Mouse (Mus musculus): Measurements from ENCODE around the gene Oas1f. TPM values are rescaled to one million over a fixed set of nuclear protein-coding genes. Genes with fewer than 3 reads are reported as not detected.
A peak's percentile ranks its signal among the peaks of the same experiment; 100 is the strongest.
"Not testable (repeated sequence)": the region's sequence is repeated elsewhere in the genome, so short reads cannot be mapped to it uniquely, and the experiment has no call there.

The Oas1f gene
- not detected in 2 replicates for polyA plus RNA-seq (2014; fragmentation: Nextera tagmentation; extraction: Ambion mirVana)

- H3K9ac ChIP-seq (ENCODE audit: low read depth, low read length): no peak within 1 kb of the TSS
- WGBS: 69% methylated on average over 4 of the region's 4 CpGs
Measured at GRCm38 (mm10) chr5:120847067-120847466, at the start of gene Oas1f. TSS of gene Oas1f (plus strand) at chr5:120847367.

GRCm38 (mm10) chr5:120798147-120798546 is 49.0 kb upstream of the Oas1f start:
- H3K27ac ChIP-seq (ENCODE audit: low read depth, low read length); H3K4me3 ChIP-seq (ENCODE audit: low read depth, low read length); DNase-seq (ENCODE audit: low spot score); H3K9me3 ChIP-seq (ENCODE audit: control insufficient read depth, low read length); H3K9ac ChIP-seq (ENCODE audit: low read depth, low read length); H3K27me3 ChIP-seq (replicated peaks; ENCODE audit: control insufficient read depth, insufficient read depth, low read length); H3K4me2 ChIP-seq; H3K36me3 ChIP-seq (ENCODE audit: control insufficient read depth, insufficient read depth, low read length); ATAC-seq (replicated peaks; ENCODE audit: low FRiP score); H3K4me1 ChIP-seq (replicated peaks; ENCODE audit: control insufficient read depth, insufficient read depth, low read length): not testable (repeated sequence)
- 69% methylated on average over 5 of the region's 5 CpGs for WGBS

More at GRCm38 (mm10) chr5:120847067-120847466, at the start of gene Oas1f:
- no peak within 1 kb of the TSS for H3K27ac ChIP-seq (ENCODE audit: low read depth, low read length)
- no peak within 1 kb of the TSS for H3K4me2 ChIP-seq
- H3K4me1 ChIP-seq (replicated peaks; ENCODE audit: control insufficient read depth, insufficient read depth, low read length): no peaks in the 10 kb centered on the region
- H3K4me3 ChIP-seq (ENCODE audit: low read depth, low read length): no peak within 1 kb of the TSS
- DNase-seq (ENCODE audit: low spot score) (no peak), ATAC-seq (replicated peaks; ENCODE audit: low FRiP score) (no peak)
- H3K36me3 ChIP-seq (ENCODE audit: control insufficient read depth, insufficient read depth, low read length): no peaks in the 10 kb centered on the region
- no peaks in the 10 kb centered on the region for H3K27me3 ChIP-seq (replicated peaks; ENCODE audit: control insufficient read depth, insufficient read depth, low read length)
- H3K9me3 ChIP-seq (ENCODE audit: control insufficient read depth, low read length): no peaks in the 10 kb centered on the region

DNA sequence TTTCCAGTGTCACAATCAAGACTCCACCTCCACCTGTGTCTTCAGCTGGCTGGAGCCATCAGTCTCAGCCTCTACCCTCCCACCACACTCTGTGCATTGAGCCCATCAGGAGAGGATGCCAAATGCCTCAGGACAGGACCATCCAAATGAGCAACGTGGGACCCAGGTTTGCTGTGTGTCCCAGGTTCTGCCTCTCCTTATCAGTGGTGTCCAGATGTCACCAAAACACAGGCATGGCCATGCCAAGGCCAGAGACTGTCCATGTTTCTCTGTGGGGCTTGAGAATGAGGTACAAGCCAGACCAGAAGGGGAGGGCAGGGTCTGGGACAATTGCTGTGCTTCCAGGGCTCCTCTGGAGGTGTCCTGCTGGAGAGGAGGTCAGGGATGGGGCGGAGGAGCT is 48.2 kb upstream of the Oas1f start:
- H3K36me3 ChIP-seq (ENCODE audit: control insufficient read depth, insufficient read depth, low read length); H3K4me3 ChIP-seq (ENCODE audit: low read depth, low read length); ATAC-seq (replicated peaks; ENCODE audit: low FRiP score); H3K27ac ChIP-seq (ENCODE audit: low read depth, low read length); H3K27me3 ChIP-seq (replicated peaks; ENCODE audit: control insufficient read depth, insufficient read depth, low read length); H3K4me2 ChIP-seq; H3K9me3 ChIP-seq (ENCODE audit: control insufficient read depth, low read length); H3K9ac ChIP-seq (ENCODE audit: low read depth, low read length); H3K4me1 ChIP-seq (replicated peaks; ENCODE audit: control insufficient read depth, insufficient read depth, low read length); DNase-seq (ENCODE audit: low spot score): not testable (repeated sequence)
- 19% methylated on average over 1 of the region's 2 CpGs for WGBS

DNA sequence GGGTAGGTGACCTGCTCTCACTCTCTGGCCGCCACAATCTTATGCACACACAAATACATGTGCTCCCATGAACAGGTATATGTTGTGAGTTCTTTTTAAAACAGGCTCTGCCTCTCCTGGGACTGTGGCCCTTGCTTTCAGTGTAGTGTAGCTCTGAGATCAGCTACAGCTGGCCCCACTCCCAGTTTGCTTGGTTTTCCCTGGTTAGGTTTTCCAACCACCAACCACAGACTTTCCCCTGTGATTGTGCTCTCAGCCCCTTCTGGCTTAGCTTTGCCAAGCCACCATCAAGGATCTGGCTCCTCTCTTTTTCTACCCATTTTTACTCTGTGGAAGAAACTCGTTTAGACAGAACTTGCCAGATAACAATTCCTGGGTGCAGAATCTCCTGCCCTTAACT is 43.6 kb upstream of the Oas1f start:
- H3K4me1 ChIP-seq (replicated peaks; ENCODE audit: control insufficient read depth, insufficient read depth, low read length): no peaks in the 10 kb centered on the region
- no peak overlapping the region for H3K4me3 ChIP-seq (ENCODE audit: low read depth, low read length)
- no peak overlapping the region for H3K9ac ChIP-seq (ENCODE audit: low read depth, low read length)
- no peaks in the 10 kb centered on the region for H3K27me3 ChIP-seq (replicated peaks; ENCODE audit: control insufficient read depth, insufficient read depth, low read length)
- no peaks in the 10 kb centered on the region for H3K36me3 ChIP-seq (ENCODE audit: control insufficient read depth, insufficient read depth, low read length)
- WGBS: 51% methylated on average over 2 of the region's 2 CpGs
- no peaks in the 10 kb centered on the region for H3K9me3 ChIP-seq (ENCODE audit: control insufficient read depth, low read length)
- no peak for ATAC-seq (replicated peaks; ENCODE audit: low FRiP score)
- no peak for DNase-seq (ENCODE audit: low spot score)
- H3K27ac ChIP-seq (ENCODE audit: low read depth, low read length): no peak overlapping the region
- H3K4me2 ChIP-seq: no peak overlapping the region

DNA sequence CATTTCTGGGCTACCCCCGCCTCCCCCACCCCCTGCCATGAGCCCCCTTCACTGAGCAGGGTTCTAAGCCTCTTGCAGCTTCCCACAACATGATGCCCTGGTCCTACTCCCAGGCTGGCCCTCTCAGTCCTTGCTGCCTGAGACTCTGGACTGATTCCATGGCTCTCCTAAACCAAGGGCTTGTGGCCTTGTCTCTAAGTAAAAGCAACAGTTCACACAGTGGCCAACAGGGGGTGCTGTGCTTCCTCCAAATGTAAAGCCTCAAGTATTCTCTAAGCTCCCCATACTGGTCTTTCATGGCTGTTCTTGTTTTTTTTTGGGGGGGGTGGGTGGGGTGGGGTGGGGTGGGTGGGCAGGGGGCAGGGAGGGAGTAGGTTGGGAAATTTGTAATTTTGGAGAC is 40.7 kb upstream of the Oas1f start:
- no peak overlapping the region for H3K27ac ChIP-seq (ENCODE audit: low read depth, low read length)
- H3K4me3 ChIP-seq (ENCODE audit: low read depth, low read length): no peak overlapping the region
- no peak for ATAC-seq (replicated peaks; ENCODE audit: low FRiP score)
- DNase-seq (ENCODE audit: low spot score): no peak
- no peak overlapping the region for H3K9ac ChIP-seq (ENCODE audit: low read depth, low read length)
- H3K27me3 ChIP-seq (replicated peaks; ENCODE audit: control insufficient read depth, insufficient read depth, low read length): no peaks in the 10 kb centered on the region
- 100% methylated on average over 1 of the region's 1 CpGs for WGBS
- H3K4me2 ChIP-seq: no peak overlapping the region
- no peaks in the 10 kb centered on the region for H3K9me3 ChIP-seq (ENCODE audit: control insufficient read depth, low read length)
- no peaks in the 10 kb centered on the region for H3K36me3 ChIP-seq (ENCODE audit: control insufficient read depth, insufficient read depth, low read length)
- no peaks in the 10 kb centered on the region for H3K4me1 ChIP-seq (replicated peaks; ENCODE audit: control insufficient read depth, insufficient read depth, low read length)

GRCm38 (mm10) chr5:120809171-120809570 is 38.0 kb upstream of the Oas1f start:
- Histone ChIP-seq H3K4me1 (replicated peaks; ENCODE audit: control insufficient read depth, insufficient read depth, low read length) (no peaks in the 10 kb centered on the region), H3K4me2 (no peak overlapping the region), H3K27ac (ENCODE audit: low read depth, low read length) (no peak overlapping the region), H3K9me3 (ENCODE audit: control insufficient read depth, low read length) (no peaks in the 10 kb centered on the region), H3K4me3 (ENCODE audit: low read depth, low read length) (no peak overlapping the region), H3K27me3 (replicated peaks; ENCODE audit: control insufficient read depth, insufficient read depth, low read length) (no peaks in the 10 kb centered on the region), H3K36me3 (ENCODE audit: control insufficient read depth, insufficient read depth, low read length) (no peaks in the 10 kb centered on the region), H3K9ac (ENCODE audit: low read depth, low read length) (no peak overlapping the region)
- WGBS: 34% methylated on average over 6 of the region's 6 CpGs
- DNase-seq (ENCODE audit: low spot score) (no peak), ATAC-seq (replicated peaks; ENCODE audit: low FRiP score) (no peak)

DNA sequence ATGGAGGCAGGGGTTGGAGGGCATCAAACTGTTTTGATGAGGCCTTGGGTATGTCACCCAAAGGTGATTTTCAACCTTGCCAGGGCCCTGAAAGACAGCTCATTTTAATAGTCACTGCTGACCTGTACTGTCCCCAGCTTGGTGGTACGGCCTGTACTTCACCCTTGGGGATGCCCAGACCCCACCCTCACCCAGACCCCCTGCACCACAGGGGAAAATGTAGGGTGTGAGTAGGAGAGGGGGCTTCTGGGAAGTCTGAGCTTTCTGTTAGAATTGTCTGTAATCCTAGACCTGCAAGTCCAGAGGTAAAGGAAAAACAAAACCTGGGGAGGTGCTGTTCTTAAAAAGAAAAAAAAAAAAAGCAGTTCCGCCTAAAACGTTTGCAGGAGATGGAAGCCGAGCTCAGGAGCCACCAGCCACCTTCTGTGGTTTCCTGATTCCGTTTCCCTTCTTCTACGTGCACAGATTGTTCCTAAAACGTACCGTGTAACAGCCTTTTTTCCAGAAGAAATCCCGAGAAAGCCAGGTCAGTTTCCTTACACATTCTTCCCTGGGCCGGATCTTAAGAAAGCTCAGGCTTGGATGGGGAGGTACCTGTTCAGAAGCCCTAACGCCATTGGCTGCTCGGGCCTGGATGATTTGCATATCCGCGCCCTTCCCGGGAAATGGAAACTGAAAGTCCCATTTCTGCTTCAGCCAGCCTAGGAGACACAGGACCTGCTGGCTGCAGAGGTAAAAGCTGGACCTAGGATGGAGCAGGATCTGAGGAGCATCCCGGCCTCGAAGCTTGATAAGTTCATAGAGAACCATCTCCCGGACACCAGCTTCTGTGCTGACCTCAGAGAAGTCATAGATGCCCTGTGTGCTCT is 35.0 kb upstream of the Oas1f start, which contains the start of gene Oas1c:
TSS of gene Oas1c (minus strand) at position 564 of the 869 bp plus-strand sequence.
- H3K9ac ChIP-seq (ENCODE audit: low read depth, low read length): peak within 1 kb of the TSS; percentile 64
- WGBS: 7% methylated on average over 18 of the region's 18 CpGs
- no peaks in the 10 kb centered on the region for H3K9me3 ChIP-seq (ENCODE audit: control insufficient read depth, low read length)
- DNase-seq (ENCODE audit: low spot score) (peak; percentile 60), ATAC-seq (replicated peaks; ENCODE audit: low FRiP score) (peak; percentile 77)
- H3K4me1 ChIP-seq (replicated peaks; ENCODE audit: control insufficient read depth, insufficient read depth, low read length): no peaks in the 10 kb centered on the region
- H3K27me3 ChIP-seq (replicated peaks; ENCODE audit: control insufficient read depth, insufficient read depth, low read length): no peaks in the 10 kb centered on the region
- H3K36me3 ChIP-seq (ENCODE audit: control insufficient read depth, insufficient read depth, low read length): no peaks in the 10 kb centered on the region
- H3K4me3 ChIP-seq (ENCODE audit: low read depth, low read length): peak within 1 kb of the TSS; percentile 56
- peak within 1 kb of the TSS; percentile 68 for H3K4me2 ChIP-seq
- H3K27ac ChIP-seq (ENCODE audit: low read depth, low read length): no peak within 1 kb of the TSS

DNA sequence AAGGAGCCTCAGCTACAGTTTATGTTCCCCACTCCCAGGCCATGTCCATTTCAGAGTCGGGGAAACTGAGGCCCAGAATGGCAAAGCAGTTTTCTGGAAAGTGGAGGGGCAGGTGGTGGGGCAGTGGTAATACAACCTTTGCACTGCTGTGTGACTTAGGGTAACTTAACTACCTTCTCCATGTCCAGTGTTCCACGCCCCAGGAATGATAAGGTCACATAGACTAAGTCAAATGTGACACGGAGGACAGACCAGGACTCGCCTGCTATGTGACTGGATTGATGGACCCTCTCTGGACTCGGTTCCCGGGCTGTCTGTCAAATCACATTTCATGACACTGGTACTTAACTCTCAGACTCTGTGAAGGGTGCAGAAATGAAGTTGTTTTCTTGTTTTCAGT is 34.1 kb upstream of the Oas1f start:
- Histone ChIP-seq H3K36me3 (ENCODE audit: control insufficient read depth, insufficient read depth, low read length) (no peaks in the 10 kb centered on the region), H3K4me2 (peak overlapping the region; percentile 68), H3K4me1 (replicated peaks; ENCODE audit: control insufficient read depth, insufficient read depth, low read length) (no peaks in the 10 kb centered on the region), H3K27ac (ENCODE audit: low read depth, low read length) (no peak overlapping the region), H3K27me3 (replicated peaks; ENCODE audit: control insufficient read depth, insufficient read depth, low read length) (no peaks in the 10 kb centered on the region), H3K9ac (ENCODE audit: low read depth, low read length) (peak overlapping the region; percentile 64), H3K9me3 (ENCODE audit: control insufficient read depth, low read length) (no peaks in the 10 kb centered on the region), H3K4me3 (ENCODE audit: low read depth, low read length) (peak overlapping the region; percentile 56)
- ATAC-seq (replicated peaks; ENCODE audit: low FRiP score): no peak
- DNase-seq (ENCODE audit: low spot score): no peak
- WGBS: 65% methylated on average over 6 of the region's 6 CpGs

DNA sequence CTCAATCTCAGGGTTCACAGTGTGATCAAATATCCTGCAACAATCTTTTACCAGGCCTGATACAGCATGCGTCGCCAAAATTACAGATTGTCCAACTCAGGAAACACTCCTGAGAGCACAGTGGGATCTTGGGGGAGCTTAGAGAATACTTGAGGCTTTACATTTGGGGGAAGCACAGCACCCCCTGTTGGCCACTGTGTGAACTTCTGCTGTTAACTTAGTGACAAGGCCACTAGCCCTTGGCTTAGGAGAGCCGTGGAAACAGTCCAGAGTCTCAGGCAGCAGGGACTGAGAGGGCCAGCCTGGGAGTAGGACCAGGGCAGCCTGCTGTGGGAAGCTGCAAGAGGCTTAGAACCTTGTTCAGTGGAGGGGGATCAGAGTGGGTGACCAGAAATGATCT is 31.2 kb upstream of the Oas1f start:
- no peak for DNase-seq (ENCODE audit: low spot score)
- Histone ChIP-seq H3K9me3 (ENCODE audit: control insufficient read depth, low read length) (no peaks in the 10 kb centered on the region), H3K4me3 (ENCODE audit: low read depth, low read length) (no peak overlapping the region), H3K4me1 (replicated peaks; ENCODE audit: control insufficient read depth, insufficient read depth, low read length) (no peaks in the 10 kb centered on the region), H3K9ac (ENCODE audit: low read depth, low read length) (no peak overlapping the region), H3K27ac (ENCODE audit: low read depth, low read length) (no peak overlapping the region), H3K4me2 (no peak overlapping the region), H3K36me3 (ENCODE audit: control insufficient read depth, insufficient read depth, low read length) (no peaks in the 10 kb centered on the region), H3K27me3 (replicated peaks; ENCODE audit: control insufficient read depth, insufficient read depth, low read length) (no peaks in the 10 kb centered on the region)
- ATAC-seq (replicated peaks; ENCODE audit: low FRiP score): no peak
- 67% methylated on average over 3 of the region's 3 CpGs for WGBS
